Mouse (Mus musculus): ENCODE results near the gene Hif3a. TPM values are rescaled to one million over a fixed set of nuclear protein-coding genes. Genes with fewer than 3 reads are reported as not detected.

The Hif3a gene
- polyA plus RNA-seq, 1 experiment from 2014 or later: 43.3 TPM

DNA sequence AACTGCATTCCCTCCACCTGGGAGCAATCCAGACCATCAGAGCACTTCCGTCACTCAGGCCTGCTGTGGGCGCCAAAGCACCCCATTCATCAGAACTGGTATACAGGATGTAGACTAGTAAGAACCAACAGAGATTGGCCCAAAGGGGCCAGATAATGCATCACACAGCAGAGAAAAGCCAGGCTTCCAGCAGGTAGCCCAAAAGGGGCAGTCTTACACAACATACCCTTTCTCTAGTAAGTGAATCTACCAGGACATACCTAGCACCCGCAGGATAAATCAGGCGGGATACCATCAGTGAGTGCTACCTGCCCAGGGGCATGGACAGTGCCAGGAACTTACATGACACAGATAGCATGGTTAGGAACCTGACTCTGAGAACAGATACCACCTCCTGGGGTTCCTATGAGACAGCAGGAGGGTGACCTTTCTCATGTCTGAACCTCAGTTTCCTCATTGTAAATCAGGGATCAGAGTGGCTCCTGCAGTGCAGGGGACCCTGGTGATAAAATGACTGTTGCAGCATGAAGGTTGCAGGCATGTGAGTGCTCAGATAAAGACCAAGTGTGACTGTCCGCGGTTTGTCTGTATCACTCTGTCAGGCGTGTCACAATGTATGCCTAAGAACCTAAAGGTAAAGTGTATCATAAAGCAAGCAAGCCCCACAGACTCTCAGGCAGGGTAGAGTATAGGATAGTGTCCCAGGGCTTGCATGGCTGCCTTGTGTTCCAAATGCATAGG, 42.6 kb downstream of the Hif3a start:
- H3K36me3 ChIP-seq (ENCODE audit: control insufficient read depth, insufficient read depth): peaks cover 31% of the 10 kb centered on the region
- no peak overlapping the region for H3K4me2 ChIP-seq (ENCODE audit: low read depth, low read length)
- H3K4me1 ChIP-seq (ENCODE audit: control insufficient read depth, low read depth, low read length): peaks cover 30% of the 10 kb centered on the region
- no peaks in the 10 kb centered on the region for H3K9me3 ChIP-seq (replicated peaks; ENCODE audit: control insufficient read depth, low read length)
- H3K27ac ChIP-seq (ENCODE audit: low read length): no peak overlapping the region
- 60% methylated on average over 7 of the region's 7 CpGs for WGBS (ENCODE audit: insufficient replicate concordance)
- no peak for ATAC-seq (ENCODE audit: low read depth)
- no peak overlapping the region for H3K4me3 ChIP-seq (ENCODE audit: low read depth, low read length)
- H3K9ac ChIP-seq (ENCODE audit: low read depth, low read length): no peak overlapping the region
- no peaks in the 10 kb centered on the region for H3K27me3 ChIP-seq (ENCODE audit: control insufficient read depth, insufficient read depth, low read depth, low read length)

DNA sequence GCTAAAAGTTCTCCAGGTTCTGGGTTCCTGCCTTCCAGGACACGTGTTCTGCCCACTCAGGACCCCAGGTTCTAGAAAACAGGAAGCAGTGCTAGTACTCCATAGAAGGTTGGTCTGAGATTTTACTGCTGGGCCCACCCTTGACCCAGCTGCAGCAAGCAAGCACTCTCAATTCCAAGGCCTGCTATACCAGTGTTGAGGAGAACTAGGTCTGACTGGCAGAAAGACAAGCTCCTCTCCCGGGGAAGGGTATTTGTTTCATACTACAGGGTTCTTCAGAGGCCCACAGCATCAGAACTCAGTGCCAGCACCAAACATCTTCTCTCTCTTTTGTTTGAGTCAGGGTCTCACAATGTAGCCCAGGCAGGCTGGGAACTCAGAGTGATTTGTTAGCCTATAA, 44.3 kb downstream of the Hif3a start:
- 54% methylated on average over 2 of the region's 2 CpGs for WGBS (ENCODE audit: insufficient replicate concordance)
- Histone ChIP-seq H3K27me3 (ENCODE audit: control insufficient read depth, insufficient read depth, low read depth, low read length) (no peaks in the 10 kb centered on the region), H3K9me3 (replicated peaks; ENCODE audit: control insufficient read depth, low read length) (no peaks in the 10 kb centered on the region), H3K9ac (ENCODE audit: low read depth, low read length) (no peak overlapping the region), H3K27ac (ENCODE audit: low read length) (peak overlapping the region; percentile 17; the same call in 1 of the 2 replicates), H3K36me3 (ENCODE audit: control insufficient read depth, insufficient read depth) (peaks cover 47% of the 10 kb centered on the region), H3K4me3 (ENCODE audit: low read depth, low read length) (no peak overlapping the region), H3K4me2 (ENCODE audit: low read depth, low read length) (no peak overlapping the region), H3K4me1 (ENCODE audit: control insufficient read depth, low read depth, low read length) (peaks cover 15% of the 10 kb centered on the region)
- ATAC-seq (ENCODE audit: low read depth): no peak

DNA sequence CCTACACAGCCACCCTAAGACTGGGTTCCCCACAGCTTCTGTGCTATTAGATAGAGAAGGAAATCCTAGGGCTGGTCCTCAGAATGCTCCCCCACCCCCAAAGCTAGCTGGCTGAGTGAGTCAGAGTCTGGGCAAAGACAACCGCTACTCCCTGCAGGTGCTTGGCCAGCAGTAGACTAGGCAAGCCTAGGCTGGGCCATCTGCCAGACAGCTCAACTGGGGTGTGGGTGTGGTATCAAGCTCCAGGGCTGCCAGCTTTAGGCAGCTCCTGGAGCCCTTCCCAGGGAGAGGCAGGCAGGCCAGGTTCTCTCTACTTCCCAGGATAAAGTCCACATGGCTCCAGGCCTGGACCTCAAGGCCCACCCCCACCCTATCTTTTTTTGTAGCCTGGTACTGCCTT, 45.2 kb downstream of the Hif3a start:
- Histone ChIP-seq H3K36me3 (ENCODE audit: control insufficient read depth, insufficient read depth) (peaks cover 46% of the 10 kb centered on the region), H3K27me3 (ENCODE audit: control insufficient read depth, insufficient read depth, low read depth, low read length) (no peaks in the 10 kb centered on the region)
- ATAC-seq (ENCODE audit: low read depth): peak; percentile 92

DNA sequence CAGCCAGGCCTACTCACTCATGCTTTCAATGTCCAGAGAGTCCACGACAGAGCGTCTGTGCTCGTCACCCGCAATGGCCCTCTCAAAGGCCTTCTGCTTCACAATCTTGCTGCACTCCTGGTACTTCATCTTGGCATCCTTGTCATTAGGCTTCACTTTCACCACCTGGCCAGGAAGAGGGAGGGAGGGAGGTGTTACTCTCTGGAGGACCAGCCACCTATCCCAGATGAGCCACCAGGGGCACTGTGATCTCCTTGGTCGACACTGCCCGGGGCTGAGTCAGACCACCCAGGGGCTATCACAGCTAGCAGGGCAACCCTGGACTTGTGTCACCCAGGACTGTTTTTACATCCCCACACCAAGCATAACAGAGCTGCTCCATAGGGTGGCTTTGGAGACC, 46.8 kb downstream of the Hif3a start:
- H3K9me3 ChIP-seq (replicated peaks; ENCODE audit: control insufficient read depth, low read length): no peaks in the 10 kb centered on the region
- no peak overlapping the region for H3K4me3 ChIP-seq (ENCODE audit: low read depth, low read length)

More for the DNA sequence above, 45.2 kb downstream of the Hif3a start:
- H3K4me3 ChIP-seq (ENCODE audit: low read depth, low read length): no peak overlapping the region
- peak overlapping the region; percentile 42 for H3K27ac ChIP-seq (ENCODE audit: low read length)
- H3K9ac ChIP-seq (ENCODE audit: low read depth, low read length): no peak overlapping the region
- H3K4me2 ChIP-seq (ENCODE audit: low read depth, low read length): no peak overlapping the region
- WGBS (ENCODE audit: insufficient replicate concordance): 39% methylated on average over 1 of the region's 1 CpGs
- H3K9me3 ChIP-seq (replicated peaks; ENCODE audit: control insufficient read depth, low read length): no peaks in the 10 kb centered on the region
- H3K4me1 ChIP-seq (ENCODE audit: control insufficient read depth, low read depth, low read length): peaks cover 12% of the 10 kb centered on the region

DNA sequence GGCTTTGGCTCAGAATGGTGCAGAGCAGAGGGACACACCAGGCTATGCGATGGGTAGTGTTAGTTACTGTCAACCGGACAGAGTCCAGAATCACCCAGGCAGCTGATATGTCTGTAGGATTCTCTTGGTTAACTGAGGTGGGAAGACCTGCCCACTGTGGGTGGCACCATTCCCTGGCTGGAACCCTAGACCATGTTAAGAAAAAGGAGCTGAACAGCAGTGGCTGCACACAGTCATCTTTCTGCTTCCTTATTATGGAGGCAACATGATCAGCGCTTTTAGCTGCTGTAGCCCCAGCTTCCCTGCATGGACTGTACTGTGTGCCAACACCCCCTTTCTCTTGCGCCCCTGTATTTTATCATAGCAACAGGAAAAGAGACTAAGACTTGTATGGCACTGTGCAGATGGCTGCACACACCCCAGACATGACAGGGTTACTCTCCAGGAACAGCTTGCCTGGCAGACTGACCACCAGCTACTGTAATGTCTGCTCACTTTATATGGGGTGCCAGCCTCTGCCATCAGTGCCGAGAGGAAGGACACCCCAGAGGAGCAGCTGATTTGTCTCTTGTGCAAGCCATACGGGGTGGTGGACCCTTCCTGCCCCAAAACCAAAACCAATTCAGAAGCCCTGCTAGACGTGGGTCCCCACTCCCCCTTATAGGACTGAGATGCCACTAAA, 50.2 kb downstream of the Hif3a start:
- 79% methylated on average over 7 of the region's 7 CpGs for WGBS (ENCODE audit: insufficient replicate concordance)
- H3K36me3 ChIP-seq (ENCODE audit: control insufficient read depth, insufficient read depth): peaks cover 62% of the 10 kb centered on the region
- no peaks in the 10 kb centered on the region for H3K9me3 ChIP-seq (replicated peaks; ENCODE audit: control insufficient read depth, low read length)
- H3K27ac ChIP-seq (ENCODE audit: low read length): no peak overlapping the region
- H3K4me3 ChIP-seq (ENCODE audit: low read depth, low read length): no peak overlapping the region
- H3K27me3 ChIP-seq (ENCODE audit: control insufficient read depth, insufficient read depth, low read depth, low read length): no peaks in the 10 kb centered on the region
- H3K4me2 ChIP-seq (ENCODE audit: low read depth, low read length): no peak overlapping the region
- H3K9ac ChIP-seq (ENCODE audit: low read depth, low read length): no peak overlapping the region
- no peaks in the 10 kb centered on the region; the same call in 1 of the 2 replicates for H3K4me1 ChIP-seq (ENCODE audit: control insufficient read depth, low read depth, low read length)
- ATAC-seq (ENCODE audit: low read depth): no peak

More for the DNA sequence above, 46.8 kb downstream of the Hif3a start:
- Histone ChIP-seq H3K27me3 (ENCODE audit: control insufficient read depth, insufficient read depth, low read depth, low read length) (no peaks in the 10 kb centered on the region), H3K36me3 (ENCODE audit: control insufficient read depth, insufficient read depth) (peaks cover 47% of the 10 kb centered on the region), H3K4me1 (ENCODE audit: control insufficient read depth, low read depth, low read length) (peaks cover 12% of the 10 kb centered on the region), H3K4me2 (ENCODE audit: low read depth, low read length) (no peak overlapping the region), H3K9ac (ENCODE audit: low read depth, low read length) (no peak overlapping the region), H3K27ac (ENCODE audit: low read length) (no peak overlapping the region)
- ATAC-seq (ENCODE audit: low read depth): no peak
- 82% methylated on average over 6 of the region's 6 CpGs for WGBS (ENCODE audit: insufficient replicate concordance)

DNA sequence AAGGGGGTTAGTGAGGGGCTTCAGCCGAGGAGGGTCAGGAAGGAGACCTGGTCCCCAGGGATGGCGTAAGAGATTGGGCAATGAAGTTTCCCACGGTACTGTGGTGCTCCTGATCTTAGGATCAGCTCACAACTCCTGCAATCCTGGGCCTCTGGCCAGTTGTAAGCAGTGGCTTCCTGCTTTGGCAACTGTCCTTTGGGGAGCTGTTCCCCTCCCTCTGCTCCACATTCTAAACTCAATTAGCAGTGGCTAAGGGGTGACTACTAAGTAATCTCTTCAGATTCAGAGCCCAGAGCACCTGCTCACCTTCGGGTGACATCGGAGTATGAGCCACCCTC, 52.2 kb downstream of the Hif3a start:
- Histone ChIP-seq H3K27ac (ENCODE audit: low read length) (no peak overlapping the region), H3K27me3 (ENCODE audit: control insufficient read depth, insufficient read depth, low read depth, low read length) (no peaks in the 10 kb centered on the region), H3K4me3 (ENCODE audit: low read depth, low read length) (no peak overlapping the region), H3K4me2 (ENCODE audit: low read depth, low read length) (no peak overlapping the region), H3K4me1 (ENCODE audit: control insufficient read depth, low read depth, low read length) (no peaks in the 10 kb centered on the region), H3K9ac (ENCODE audit: low read depth, low read length) (no peak overlapping the region), H3K36me3 (ENCODE audit: control insufficient read depth, insufficient read depth) (peaks cover 66% of the 10 kb centered on the region), H3K9me3 (replicated peaks; ENCODE audit: control insufficient read depth, low read length) (no peaks in the 10 kb centered on the region)
- ATAC-seq (ENCODE audit: low read depth): no peak
- 78% methylated on average over 5 of the region's 5 CpGs for WGBS (ENCODE audit: insufficient replicate concordance)

DNA sequence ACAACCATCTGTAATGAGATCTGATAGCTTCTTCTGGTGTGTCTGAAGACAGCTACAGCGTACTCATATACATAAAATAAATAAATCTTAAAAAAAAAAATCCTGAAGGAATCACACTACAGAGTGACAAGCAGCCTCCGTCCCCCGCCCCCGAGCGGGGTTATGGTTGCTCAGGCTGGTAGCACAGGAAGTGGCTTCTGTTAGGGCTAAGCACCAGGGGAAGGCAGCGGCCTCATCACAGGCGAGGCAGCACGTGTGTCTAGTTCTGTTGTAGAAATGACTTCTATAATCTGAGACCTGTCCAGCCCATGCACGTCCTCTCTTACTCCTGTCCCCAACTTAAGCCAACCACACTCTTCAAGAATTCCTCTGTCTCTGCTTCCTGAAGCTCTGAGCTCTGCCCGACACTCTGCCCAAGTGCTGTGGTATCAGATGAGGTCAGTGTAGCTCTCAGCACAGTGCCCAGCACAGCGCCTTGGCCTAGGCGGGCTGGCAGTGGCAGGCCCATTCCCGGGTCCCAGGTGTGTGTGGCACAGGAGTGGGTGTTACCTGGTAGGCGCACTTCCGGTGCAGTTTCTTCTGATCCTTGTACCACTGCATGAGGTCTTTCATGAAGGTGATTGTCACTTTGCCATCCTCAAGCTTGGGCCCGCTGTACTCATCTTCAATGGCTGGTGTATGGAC, 52.8 kb downstream of the Hif3a start:
- ATAC-seq (ENCODE audit: low read depth): no peak
- H3K27ac ChIP-seq (ENCODE audit: low read length): no peak overlapping the region
- no peaks in the 10 kb centered on the region for H3K9me3 ChIP-seq (replicated peaks; ENCODE audit: control insufficient read depth, low read length)
- H3K9ac ChIP-seq (ENCODE audit: low read depth, low read length): no peak overlapping the region
- no peaks in the 10 kb centered on the region for H3K4me1 ChIP-seq (ENCODE audit: control insufficient read depth, low read depth, low read length)
- no peaks in the 10 kb centered on the region for H3K27me3 ChIP-seq (ENCODE audit: control insufficient read depth, insufficient read depth, low read depth, low read length)
- no peak overlapping the region for H3K4me2 ChIP-seq (ENCODE audit: low read depth, low read length)
- peaks cover 60% of the 10 kb centered on the region for H3K36me3 ChIP-seq (ENCODE audit: control insufficient read depth, insufficient read depth)
- no peak overlapping the region for H3K4me3 ChIP-seq (ENCODE audit: low read depth, low read length)
- 65% methylated on average over 16 of the region's 16 CpGs for whole genome bisulfite sequencing (ENCODE audit: insufficient replicate concordance)

DNA sequence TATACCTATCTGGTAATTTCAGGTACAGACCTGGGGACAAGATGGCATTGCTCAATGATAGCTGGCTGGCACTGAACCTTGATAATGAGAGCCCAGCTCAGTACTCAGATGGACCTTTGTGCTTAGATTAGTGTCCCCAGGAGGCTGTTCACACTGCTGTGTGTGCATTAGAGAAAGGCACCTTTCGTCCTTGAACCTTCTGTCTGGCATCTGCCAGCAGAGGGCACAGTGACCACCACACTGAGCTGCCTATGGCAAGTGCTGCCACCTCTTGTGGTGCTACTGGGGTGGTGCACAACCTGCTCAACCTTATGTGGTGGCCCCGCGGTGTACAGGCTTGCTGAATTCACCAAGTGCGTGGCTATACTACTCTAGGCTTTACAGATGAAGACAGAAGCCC, 54.9 kb downstream of the Hif3a start:
- H3K27ac ChIP-seq (ENCODE audit: low read length): no peak overlapping the region
- no peak for ATAC-seq (ENCODE audit: low read depth)
- no peaks in the 10 kb centered on the region for H3K27me3 ChIP-seq (ENCODE audit: control insufficient read depth, insufficient read depth, low read depth, low read length)
- H3K4me3 ChIP-seq (ENCODE audit: low read depth, low read length): no peak overlapping the region
- H3K9ac ChIP-seq (ENCODE audit: low read depth, low read length): no peak overlapping the region
- no peaks in the 10 kb centered on the region for H3K9me3 ChIP-seq (replicated peaks; ENCODE audit: control insufficient read depth, low read length)
- H3K4me1 ChIP-seq (ENCODE audit: control insufficient read depth, low read depth, low read length): peaks cover 3% of the 10 kb centered on the region; the same call in 1 of the 2 replicates
- no peak overlapping the region for H3K4me2 ChIP-seq (ENCODE audit: low read depth, low read length)
- WGBS (ENCODE audit: insufficient replicate concordance): 61% methylated on average over 4 of the region's 4 CpGs
- peaks cover 44% of the 10 kb centered on the region for H3K36me3 ChIP-seq (ENCODE audit: control insufficient read depth, insufficient read depth)

DNA sequence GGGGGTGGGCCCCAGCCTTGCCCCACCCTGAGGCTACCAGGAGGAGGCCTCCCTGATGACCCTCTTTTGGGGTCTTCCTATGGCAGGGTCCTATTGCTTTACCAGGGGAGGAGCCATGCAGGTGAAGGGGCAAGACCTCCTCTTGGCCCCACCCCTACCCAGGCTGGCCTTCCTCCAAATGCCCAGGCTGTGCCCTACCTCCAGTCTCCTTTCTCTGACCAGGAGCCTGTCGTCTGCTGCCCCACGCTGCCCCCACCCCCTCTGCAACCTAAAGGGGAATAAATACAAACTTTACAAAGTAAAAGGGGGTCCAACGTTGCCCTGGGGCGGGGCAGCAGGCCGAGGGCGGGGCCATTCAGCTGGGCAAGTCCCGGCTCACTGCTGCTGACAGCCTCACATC, 57.5 kb downstream of the Hif3a start:
- Histone ChIP-seq H3K9ac (ENCODE audit: low read depth, low read length) (no peak overlapping the region), H3K27ac (ENCODE audit: low read length) (0 out of 2 replicates have a peak overlapping the region, but pooled peaks have one; percentile 6), H3K27me3 (ENCODE audit: control insufficient read depth, insufficient read depth, low read depth, low read length) (no peaks in the 10 kb centered on the region), H3K36me3 (ENCODE audit: control insufficient read depth, insufficient read depth) (peaks cover 34% of the 10 kb centered on the region), H3K4me3 (ENCODE audit: low read depth, low read length) (no peak overlapping the region), H3K4me1 (ENCODE audit: control insufficient read depth, low read depth, low read length) (peaks cover 3% of the 10 kb centered on the region; the same call in 1 of the 2 replicates), H3K9me3 (replicated peaks; ENCODE audit: control insufficient read depth, low read length) (no peaks in the 10 kb centered on the region), H3K4me2 (ENCODE audit: low read depth, low read length) (no peak overlapping the region)
- ATAC-seq (ENCODE audit: low read depth): no peak
- WGBS (ENCODE audit: insufficient replicate concordance): 62% methylated on average over 7 of the region's 7 CpGs

All from liver, embryonic 16.5 days (tissue).